Mouse (Mus musculus): ENCODE measurements around the gene Slc38a8.

DNA sequence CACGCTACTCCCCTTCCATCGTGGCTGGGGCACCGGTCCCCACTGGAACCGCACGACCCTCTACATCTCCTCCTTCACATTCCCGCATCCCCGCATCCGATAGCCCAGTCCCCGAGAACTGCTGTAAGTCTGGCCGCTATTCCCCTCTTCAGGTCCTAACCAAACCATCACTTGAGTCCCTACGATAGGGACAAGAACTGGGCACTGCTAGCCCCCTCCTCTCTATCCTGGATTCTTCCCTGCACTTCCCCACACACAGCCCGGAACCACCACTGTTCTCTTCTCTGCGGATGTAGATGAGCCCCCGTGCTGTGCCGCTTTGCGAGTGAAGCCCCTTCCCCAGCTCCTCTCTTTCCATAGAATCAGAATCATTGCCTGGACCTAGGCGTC lies 53.7 kb downstream of the Slc38a8 start:
- no peak for TF ChIP-seq CTCF (IDR thresholded peaks at IDR 0.05; ENCODE audit: low read depth)
- no peak for TF ChIP-seq EP300 (optimal IDR thresholded peaks at IDR 0.05)

All from stomach, postnatal 0 days (tissue).